Mouse (Mus musculus): ENCODE measurements around the gene Col15a1. TPM values are rescaled to one million over a fixed set of nuclear protein-coding genes. Genes with fewer than 3 reads are reported as not detected.

The Col15a1 gene
- polyA plus RNA-seq, 1 experiment from 2014 or later = 16.0 TPM

DNA sequence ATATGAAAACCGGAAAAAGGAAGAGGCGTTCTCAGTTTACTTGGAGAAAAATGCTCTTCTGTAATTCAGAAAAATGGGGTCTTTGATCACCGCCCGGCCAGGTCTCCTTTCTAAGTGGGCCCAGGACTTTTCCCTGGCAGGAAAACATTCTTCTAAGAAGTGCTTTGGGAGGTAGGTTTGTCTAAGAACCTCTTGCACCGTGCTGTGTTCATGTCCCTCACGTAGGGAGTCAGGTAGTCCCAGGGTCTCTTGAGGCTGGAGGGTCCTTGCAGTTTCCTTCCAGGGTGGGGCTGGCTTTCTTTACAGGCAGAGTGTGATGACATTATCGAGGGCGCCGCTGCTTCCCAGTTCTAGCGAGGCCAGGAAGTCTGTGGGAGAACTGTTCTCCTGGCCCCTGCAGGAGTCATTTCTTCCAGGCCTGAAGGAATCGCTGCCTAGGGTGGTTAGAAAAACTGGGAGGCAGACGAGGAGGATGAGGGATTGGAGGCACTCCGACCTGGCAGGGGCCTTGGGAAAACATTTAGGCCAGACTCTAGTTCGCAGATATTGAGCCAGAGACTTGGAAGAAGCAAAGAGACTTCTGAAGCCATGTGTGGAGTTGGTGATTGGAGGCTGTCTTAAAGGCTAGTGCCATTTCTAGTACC lies 25.4 kb downstream of the Col15a1 start:
- no peaks in the 10 kb centered on the region for H3K9me3 ChIP-seq
- H3K9ac ChIP-seq = no peak overlapping the region
- H3K27ac ChIP-seq = no peak overlapping the region
- 68% methylated on average over 14 of the region's 14 CpGs for WGBS
- H3K4me1 ChIP-seq (replicated peaks) = peaks cover 5% of the 10 kb centered on the region; the same call in 1 of the 2 replicates
- ATAC-seq = no peak
- no peak overlapping the region for H3K4me3 ChIP-seq (replicated peaks)
- no peaks in the 10 kb centered on the region for H3K36me3 ChIP-seq
- no peak overlapping the region for H3K4me2 ChIP-seq (replicated peaks)
- no peaks in the 10 kb centered on the region for H3K27me3 ChIP-seq (replicated peaks)

DNA sequence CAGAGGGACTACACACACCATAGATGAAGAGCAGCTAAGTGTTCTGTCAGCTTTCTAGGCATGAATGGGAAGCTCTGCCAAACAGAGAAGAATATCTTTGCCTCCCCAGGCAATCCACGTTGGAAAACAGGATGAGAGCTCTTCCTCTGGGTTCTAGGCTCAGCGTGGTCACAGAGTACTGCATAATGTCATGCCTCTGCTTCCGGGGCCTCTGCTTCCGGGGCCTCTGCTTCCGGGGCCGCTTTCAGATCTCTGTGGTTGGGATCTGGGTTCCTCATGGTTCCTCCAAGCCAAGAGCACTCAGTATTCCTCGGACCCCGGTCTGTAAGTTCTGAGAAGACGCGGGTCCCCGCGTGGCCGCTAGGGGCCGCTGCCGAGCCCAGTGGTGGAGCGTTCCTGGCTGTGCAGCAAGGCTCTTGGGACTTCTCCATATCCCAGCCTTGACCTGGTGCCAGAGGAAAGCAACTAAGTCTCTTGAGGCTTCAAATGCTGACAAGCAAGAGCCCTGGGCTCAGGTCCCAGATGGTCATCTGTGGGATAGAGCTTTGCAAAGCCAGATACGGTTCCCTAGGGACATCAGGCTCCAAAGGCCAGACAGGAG lies 26.8 kb downstream of the Col15a1 start:
- peak; percentile 72 for ATAC-seq
- H3K36me3 ChIP-seq = no peaks in the 10 kb centered on the region

DNA sequence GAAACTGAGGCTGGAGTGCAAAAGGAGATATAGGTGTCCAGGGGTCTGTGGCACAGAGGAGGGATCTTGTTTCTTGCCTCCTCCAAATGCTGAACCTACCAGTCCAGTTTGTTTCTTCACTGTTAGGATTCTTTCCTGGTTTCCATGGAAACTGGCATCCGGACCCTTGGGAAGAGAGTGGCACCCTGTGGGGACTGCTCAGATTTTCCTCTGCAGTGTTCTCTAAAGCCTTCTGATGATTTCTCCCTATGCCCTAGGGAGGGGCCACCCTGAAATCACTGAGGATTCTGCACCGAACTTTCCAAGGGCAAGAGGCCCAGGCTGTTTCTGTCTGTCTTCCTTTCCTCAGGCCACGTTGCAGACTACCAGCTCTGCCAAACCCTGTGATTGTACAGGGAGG lies 27.4 kb downstream of the Col15a1 start:
- 0 out of 2 replicates have a peak, but pooled peaks have one; percentile 28 for ATAC-seq
- WGBS = 47% methylated on average over 3 of the region's 3 CpGs
- Histone ChIP-seq H3K4me2 (replicated peaks) (no peak overlapping the region), H3K9ac (no peak overlapping the region), H3K9me3 (no peaks in the 10 kb centered on the region), H3K27ac (no peak overlapping the region), H3K36me3 (no peaks in the 10 kb centered on the region), H3K4me3 (replicated peaks) (no peak overlapping the region), H3K4me1 (replicated peaks) (peaks cover 5% of the 10 kb centered on the region; the same call in 1 of the 2 replicates), H3K27me3 (replicated peaks) (no peaks in the 10 kb centered on the region)

More for the DNA sequence above, 26.8 kb downstream of the Col15a1 start:
- no peaks in the 10 kb centered on the region for H3K9me3 ChIP-seq
- H3K4me3 ChIP-seq (replicated peaks) = no peak overlapping the region
- no peaks in the 10 kb centered on the region for H3K27me3 ChIP-seq (replicated peaks)
- WGBS = 28% methylated on average over 17 of the region's 17 CpGs
- H3K27ac ChIP-seq = no peak overlapping the region
- H3K4me2 ChIP-seq (replicated peaks) = no peak overlapping the region
- H3K4me1 ChIP-seq (replicated peaks) = peaks cover 5% of the 10 kb centered on the region; the same call in 1 of the 2 replicates
- no peak overlapping the region for H3K9ac ChIP-seq

DNA sequence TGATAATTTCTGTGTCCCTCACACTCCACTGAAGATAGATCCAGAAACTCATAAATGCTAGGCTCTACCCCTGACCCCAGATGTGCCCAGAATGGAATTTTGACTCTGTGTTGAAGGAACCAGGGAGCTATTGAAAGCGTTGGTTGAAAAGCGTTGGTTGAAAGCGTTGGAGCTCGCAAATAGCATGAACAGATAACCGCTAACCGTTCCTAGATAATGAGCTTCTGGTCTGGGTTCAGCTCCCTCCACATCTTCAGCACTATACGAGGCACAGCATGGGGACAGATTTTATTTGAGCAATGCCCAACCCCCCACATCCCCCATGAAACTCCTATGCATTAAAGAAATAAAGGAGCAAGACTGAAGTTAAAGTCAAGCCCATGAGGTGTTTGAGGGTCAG lies 28.1 kb downstream of the Col15a1 start:
- ATAC-seq = no peak
- Histone ChIP-seq H3K4me1 (replicated peaks) (peaks cover 3% of the 10 kb centered on the region; the same call in 1 of the 2 replicates), H3K27ac (no peak overlapping the region), H3K27me3 (replicated peaks) (no peaks in the 10 kb centered on the region), H3K9me3 (no peaks in the 10 kb centered on the region), H3K4me3 (replicated peaks) (no peak overlapping the region), H3K4me2 (replicated peaks) (no peak overlapping the region), H3K36me3 (no peaks in the 10 kb centered on the region), H3K9ac (no peak overlapping the region)
- 90% methylated on average over 7 of the region's 7 CpGs for WGBS

DNA sequence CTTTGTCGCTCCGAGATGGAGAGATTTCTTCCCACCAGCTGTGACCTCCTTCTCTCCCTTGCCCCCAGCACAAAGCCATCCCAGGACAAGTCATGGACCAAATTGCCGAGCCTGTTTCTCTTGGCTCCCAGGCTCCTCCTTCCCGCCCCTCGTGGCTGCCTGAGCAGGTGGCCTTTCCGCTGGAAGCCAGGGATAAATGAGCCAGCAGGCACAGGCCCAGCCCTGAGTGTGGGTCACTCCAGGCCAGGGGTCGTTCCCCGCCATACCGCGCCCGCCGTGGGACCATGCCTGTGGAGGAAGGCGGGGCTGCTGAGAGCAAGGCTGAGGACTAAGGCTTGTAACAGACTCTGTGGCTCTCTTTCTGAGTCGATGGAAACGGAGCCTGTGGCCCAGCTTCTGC lies 29.3 kb downstream of the Col15a1 start:
- no peaks in the 10 kb centered on the region for H3K27me3 ChIP-seq (replicated peaks)
- H3K4me1 ChIP-seq (replicated peaks) = peaks cover 3% of the 10 kb centered on the region; the same call in 1 of the 2 replicates
- no peak overlapping the region for H3K4me2 ChIP-seq (replicated peaks)
- 49% methylated on average over 15 of the region's 15 CpGs for WGBS
- no peak for ATAC-seq
- H3K36me3 ChIP-seq = no peaks in the 10 kb centered on the region
- H3K9me3 ChIP-seq = no peaks in the 10 kb centered on the region
- H3K27ac ChIP-seq = no peak overlapping the region
- H3K9ac ChIP-seq = no peak overlapping the region
- H3K4me3 ChIP-seq (replicated peaks) = no peak overlapping the region

DNA sequence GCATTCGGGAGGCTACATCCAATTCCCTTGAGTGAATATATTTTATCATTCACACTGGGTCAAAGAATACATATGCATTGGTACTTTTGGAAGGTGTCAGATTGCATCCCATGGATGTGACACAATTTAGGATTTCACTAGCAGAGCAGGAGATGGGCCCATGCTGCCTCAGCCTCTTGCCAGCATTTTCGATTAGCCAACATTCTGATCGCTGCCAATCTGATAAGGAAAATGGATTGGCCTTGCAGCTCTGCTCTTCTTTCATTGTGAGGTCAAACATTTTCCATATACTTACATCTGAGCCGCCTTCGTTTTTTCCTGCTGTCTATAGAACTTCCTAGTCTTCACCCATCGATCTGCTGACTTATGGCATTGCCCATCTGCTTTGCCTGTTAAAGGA lies 31.2 kb downstream of the Col15a1 start:
- WGBS = 78% methylated on average over 6 of the region's 6 CpGs
- H3K9ac ChIP-seq = no peak overlapping the region
- no peak overlapping the region for H3K27ac ChIP-seq
- no peak for ATAC-seq
- H3K4me3 ChIP-seq (replicated peaks) = no peak overlapping the region
- H3K4me2 ChIP-seq (replicated peaks) = no peak overlapping the region
- H3K4me1 ChIP-seq (replicated peaks) = peaks cover 3% of the 10 kb centered on the region; the same call in 1 of the 2 replicates
- H3K36me3 ChIP-seq = no peaks in the 10 kb centered on the region
- no peaks in the 10 kb centered on the region for H3K9me3 ChIP-seq
- H3K27me3 ChIP-seq (replicated peaks) = no peaks in the 10 kb centered on the region

DNA sequence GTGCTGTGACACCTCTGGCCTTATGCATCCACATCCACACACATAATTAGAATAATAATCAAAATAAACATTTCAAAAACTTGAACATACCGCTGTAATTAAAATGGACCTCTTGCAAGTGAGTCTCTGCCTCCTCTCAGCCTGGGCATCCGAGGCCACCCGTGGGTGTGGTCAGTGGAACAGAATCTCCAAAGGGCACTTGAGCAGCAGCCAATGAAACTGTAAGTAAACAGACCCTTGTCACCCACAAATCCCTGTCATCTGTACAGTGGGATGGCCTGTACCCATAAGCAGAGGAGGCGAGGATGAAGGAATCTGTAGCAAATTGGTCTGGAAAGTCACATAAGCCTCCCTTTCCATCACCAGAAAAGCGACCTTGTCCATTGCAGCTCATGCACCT lies 32.9 kb downstream of the Col15a1 start:
- no peak overlapping the region for H3K9ac ChIP-seq
- no peaks in the 10 kb centered on the region for H3K4me1 ChIP-seq (replicated peaks)
- no peaks in the 10 kb centered on the region for H3K36me3 ChIP-seq
- no peaks in the 10 kb centered on the region for H3K27me3 ChIP-seq (replicated peaks)
- H3K4me3 ChIP-seq (replicated peaks) = no peak overlapping the region
- no peak overlapping the region for H3K4me2 ChIP-seq (replicated peaks)
- H3K27ac ChIP-seq = no peak overlapping the region
- WGBS = 72% methylated on average over 5 of the region's 5 CpGs
- no peaks in the 10 kb centered on the region for H3K9me3 ChIP-seq
- ATAC-seq = no peak

DNA sequence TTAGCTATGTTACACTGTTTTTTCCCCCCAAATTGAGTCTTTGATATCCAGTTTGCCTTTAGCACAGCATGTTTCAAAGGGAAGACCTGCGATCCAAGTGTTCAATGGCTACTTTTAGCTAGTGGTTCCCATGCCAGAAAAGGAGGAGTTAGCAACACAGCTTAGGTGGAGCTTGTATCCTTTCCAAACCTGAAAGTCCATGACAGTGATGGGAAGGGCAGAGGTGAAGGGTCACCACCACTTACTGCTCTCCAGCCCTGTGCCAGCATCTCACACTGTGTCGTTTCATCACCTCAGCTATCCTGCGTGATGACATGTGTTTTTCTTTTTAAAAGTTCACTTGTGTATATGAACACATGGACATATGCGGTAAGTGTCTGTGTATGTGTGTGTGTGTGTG lies 34.2 kb downstream of the Col15a1 start:
- no peak for ATAC-seq
- Histone ChIP-seq H3K9ac (no peak overlapping the region), H3K4me1 (replicated peaks) (no peaks in the 10 kb centered on the region), H3K9me3 (no peaks in the 10 kb centered on the region), H3K27me3 (replicated peaks) (no peaks in the 10 kb centered on the region), H3K4me2 (replicated peaks) (no peak overlapping the region), H3K36me3 (no peaks in the 10 kb centered on the region), H3K27ac (no peak overlapping the region), H3K4me3 (replicated peaks) (no peak overlapping the region)
- 72% methylated on average over 4 of the region's 4 CpGs for WGBS

DNA sequence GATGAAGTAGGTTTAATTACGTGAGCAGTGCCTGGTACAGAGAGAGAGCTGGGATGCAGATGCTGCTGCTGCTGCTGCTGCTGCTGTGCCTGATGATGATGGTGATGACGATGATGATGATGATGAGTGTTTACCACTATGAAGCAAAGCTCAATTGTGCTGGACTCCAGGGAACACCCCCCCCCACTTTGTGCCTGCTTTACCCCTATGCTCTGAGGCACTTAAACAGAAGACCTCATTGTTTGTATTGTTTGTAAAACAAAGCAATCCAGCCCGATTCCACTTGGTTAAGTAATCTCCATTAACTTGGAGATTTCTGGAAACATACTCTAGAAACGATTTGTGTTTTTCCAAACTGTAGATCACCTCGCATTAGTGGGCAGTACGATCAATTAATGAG lies 36.7 kb downstream of the Col15a1 start:
- Histone ChIP-seq H3K27ac (no peak overlapping the region), H3K9me3 (no peaks in the 10 kb centered on the region), H3K36me3 (no peaks in the 10 kb centered on the region), H3K4me2 (replicated peaks) (no peak overlapping the region), H3K9ac (no peak overlapping the region), H3K4me1 (replicated peaks) (no peaks in the 10 kb centered on the region), H3K27me3 (replicated peaks) (no peaks in the 10 kb centered on the region), H3K4me3 (replicated peaks) (no peak overlapping the region)
- WGBS = 73% methylated on average over 6 of the region's 6 CpGs
- no peak for ATAC-seq

DNA sequence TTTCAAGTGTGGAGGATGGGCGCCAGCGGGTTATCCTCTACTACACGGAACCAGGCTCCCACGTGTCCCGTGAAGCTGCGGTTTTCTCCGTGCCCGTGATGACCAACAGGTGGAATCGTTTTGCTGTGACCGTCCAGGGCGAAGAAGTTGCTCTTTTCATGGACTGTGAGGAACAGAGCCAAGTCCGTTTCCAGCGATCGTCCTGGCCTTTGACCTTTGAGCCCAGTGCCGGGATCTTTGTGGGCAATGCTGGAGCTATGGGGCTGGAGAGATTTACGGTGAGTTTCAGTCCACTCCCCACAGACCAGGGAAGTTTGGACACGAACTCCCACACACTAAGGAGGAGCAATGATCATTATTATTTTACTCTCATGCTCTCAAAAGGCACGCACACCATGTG lies 37.7 kb downstream of the Col15a1 start:
- Histone ChIP-seq H3K27me3 (replicated peaks) (no peaks in the 10 kb centered on the region), H3K9me3 (no peaks in the 10 kb centered on the region), H3K4me2 (replicated peaks) (no peak overlapping the region), H3K4me3 (replicated peaks) (no peak overlapping the region), H3K9ac (no peak overlapping the region), H3K27ac (no peak overlapping the region), H3K4me1 (replicated peaks) (no peaks in the 10 kb centered on the region), H3K36me3 (no peaks in the 10 kb centered on the region)
- 86% methylated on average over 18 of the region's 18 CpGs for WGBS
- ATAC-seq = no peak

DNA sequence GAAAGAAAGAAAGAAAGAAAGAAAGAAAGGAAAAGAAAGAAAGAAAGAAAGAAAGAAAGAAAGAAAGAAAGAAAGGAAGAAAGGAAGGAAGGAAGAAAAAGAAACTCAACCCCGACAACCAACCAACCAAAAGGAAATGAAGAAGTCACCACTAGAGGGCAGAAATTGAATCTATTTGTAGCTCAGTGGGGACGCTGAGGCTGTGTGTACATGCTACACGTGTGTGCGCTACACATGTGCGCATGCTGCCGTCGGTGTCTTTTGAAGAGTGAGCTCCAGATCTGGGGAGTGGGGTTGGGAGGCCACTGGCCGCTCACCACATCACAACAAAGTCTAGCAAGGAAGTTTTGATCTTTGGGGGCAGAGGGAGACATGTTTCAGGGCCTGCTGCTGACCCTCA lies 38.9 kb downstream of the Col15a1 start:
- Histone ChIP-seq H3K9ac (no peak overlapping the region), H3K4me2 (replicated peaks) (no peak overlapping the region), H3K27me3 (replicated peaks) (no peaks in the 10 kb centered on the region), H3K9me3 (no peaks in the 10 kb centered on the region), H3K4me1 (replicated peaks) (no peaks in the 10 kb centered on the region), H3K4me3 (replicated peaks) (no peak overlapping the region), H3K36me3 (no peaks in the 10 kb centered on the region), H3K27ac (no peak overlapping the region)
- ATAC-seq = no peak
- 61% methylated on average over 8 of the region's 8 CpGs for WGBS

DNA sequence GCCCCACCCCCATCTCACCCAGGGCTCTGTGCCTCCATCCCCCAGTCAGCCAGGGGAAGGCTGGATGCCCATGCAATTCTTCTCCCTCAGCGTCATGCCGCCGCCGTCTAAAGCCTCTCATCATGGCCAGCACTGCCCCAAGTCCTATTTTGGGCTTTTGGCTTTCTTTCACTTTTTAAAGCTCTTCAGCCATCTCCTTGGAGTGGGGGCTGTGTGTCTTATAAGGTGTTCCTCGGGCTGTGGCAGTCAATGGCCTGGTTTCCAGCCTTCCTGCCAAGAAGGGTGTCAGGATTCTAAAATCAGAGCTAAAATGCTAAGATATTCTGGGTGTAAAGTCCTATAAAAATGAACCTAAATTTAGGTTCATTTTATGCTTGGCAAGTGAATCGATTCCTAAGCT lies 39.6 kb downstream of the Col15a1 start:
- ATAC-seq = no peak
- no peak overlapping the region for H3K27ac ChIP-seq
- no peaks in the 10 kb centered on the region for H3K9me3 ChIP-seq
- H3K36me3 ChIP-seq = no peaks in the 10 kb centered on the region
- H3K4me2 ChIP-seq (replicated peaks) = no peak overlapping the region
- H3K27me3 ChIP-seq (replicated peaks) = no peaks in the 10 kb centered on the region
- H3K4me3 ChIP-seq (replicated peaks) = no peak overlapping the region
- H3K4me1 ChIP-seq (replicated peaks) = no peaks in the 10 kb centered on the region
- no peak overlapping the region for H3K9ac ChIP-seq
- 73% methylated on average over 6 of the region's 6 CpGs for WGBS

DNA sequence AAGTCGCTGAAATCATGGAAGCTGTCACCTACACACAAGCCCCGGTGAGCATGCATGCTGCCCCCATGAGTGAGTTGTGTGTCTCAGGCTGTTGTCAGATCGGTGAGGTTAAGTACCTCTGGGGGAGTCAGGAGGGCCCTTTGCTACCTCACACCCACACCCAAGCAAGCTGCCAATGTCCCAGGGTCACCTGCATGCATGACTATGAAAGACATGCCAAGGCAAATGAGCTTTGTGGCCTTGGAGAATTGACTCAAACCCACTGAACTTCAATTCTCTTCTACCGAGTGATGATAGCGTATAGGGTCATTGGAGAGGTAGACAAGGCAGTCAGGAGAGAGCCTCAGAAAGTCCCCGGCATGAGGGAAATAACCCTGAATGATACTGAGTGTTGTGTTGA lies 41.2 kb downstream of the Col15a1 start:
- Histone ChIP-seq H3K36me3 (no peaks in the 10 kb centered on the region), H3K27ac (no peak overlapping the region), H3K9me3 (no peaks in the 10 kb centered on the region), H3K4me2 (replicated peaks) (no peak overlapping the region), H3K9ac (no peak overlapping the region), H3K4me3 (replicated peaks) (no peak overlapping the region), H3K4me1 (replicated peaks) (no peaks in the 10 kb centered on the region), H3K27me3 (replicated peaks) (no peaks in the 10 kb centered on the region)
- no peak for ATAC-seq
- 85% methylated on average over 6 of the region's 6 CpGs for WGBS

Data from intestine, embryonic 15.5 days (tissue).